In genomic region chr10:87871863-87872647, GRCm38 (mm10) we compare ENCODE assay signal across 14 mouse cellular contexts. TPM values are rescaled to one million over a fixed set of nuclear protein-coding genes. Genes with fewer than 3 reads are reported as not detected.
DNase-seq lines count a peak whose midpoint lies in the region; ATAC-seq lines count a peak whose summit lies in the region.
"Had no signal": no experiment of that assay in that cellular context is flagged by ENCODE, and none has a peak within 500 bp of the region (broad histone marks: within the 10 kb centered on the region; RNA-seq: fewer than 3 reads in every experiment).

No protein-coding gene starts in this region.

- intact Hi-C loops in heart, postnatal 25 days (cut with DNase I): no loop called here

- peaks cover 13% of the 10 kb centered on the region; the same call in 1 of the 2 replicates for H3K36me3 ChIP-seq in heart, embryonic 14.5 days (ENCODE audit: control insufficient read depth, insufficient read depth, low read length)
- H3K36me3 ChIP-seq in embryonic facial prominence, embryonic 10.5 days (replicated peaks): no peaks in the 10 kb centered on the region

- H3K4me3 ChIP-seq in heart, embryonic 14.5 days (ENCODE audit: control insufficient read depth in 1 of 2, insufficient read depth in 1 of 2, low read depth in 1 of 2, low read length in 2 of 2): no peak overlapping the region
- no peak overlapping the region for H3K4me3 ChIP-seq in embryonic facial prominence, embryonic 10.5 days
- H3K4me3 ChIP-seq: gastrocnemius, adult 2 months had no signal

- ATAC-seq in heart, embryonic 14.5 days (ENCODE audit: insufficient number of reproducible peaks, insufficient read depth, low FRiP score, low read depth): no peak
- ATAC-seq: midbrain, embryonic 16.5 days had no signal

- peaks cover 6 to 17% of the 10 kb centered on the region in 2 experiments for H3K4me1 ChIP-seq in heart, embryonic 14.5 days (ENCODE audit: control insufficient read depth in 2 of 2, insufficient read depth in 2 of 2, low read length in 2 of 2)
- H3K4me1 ChIP-seq in embryonic facial prominence, embryonic 10.5 days: peaks cover 50% of the 10 kb centered on the region

- no peaks in the 10 kb centered on the region for H3K9me3 ChIP-seq in heart, embryonic 14.5 days (ENCODE audit: control insufficient read depth, low read length)
- no peaks in the 10 kb centered on the region for H3K9me3 ChIP-seq in embryonic facial prominence, embryonic 10.5 days

- peak overlapping the region; percentile 47 for H3K4me2 ChIP-seq in heart, embryonic 14.5 days (ENCODE audit: low read length)

- 25% methylated on average over 8 of the region's 8 CpGs for WGBS in heart, embryonic 14.5 days
- 36% methylated on average over 8 of the region's 8 CpGs for WGBS in embryonic facial prominence, embryonic 10.5 days

- H3K9ac ChIP-seq in heart, embryonic 14.5 days (ENCODE audit: low read length): no peak overlapping the region

- H3K27me3 ChIP-seq in heart, embryonic 14.5 days (ENCODE audit: control insufficient read depth, insufficient read depth, low read length): no peaks in the 10 kb centered on the region
- H3K27me3 ChIP-seq in embryonic facial prominence, embryonic 10.5 days (replicated peaks; ENCODE audit: low read depth, poor library complexity, severe bottlenecking): no peaks in the 10 kb centered on the region

- H3K27ac ChIP-seq in heart, embryonic 14.5 days (replicated peaks in 1 of 2; ENCODE audit: control insufficient read depth in 1 of 2, insufficient read depth in 1 of 2, low read depth in 2 of 2, low read length in 2 of 2): peak overlapping the region; percentile 53 to 71
- H3K27ac ChIP-seq in embryonic facial prominence, embryonic 10.5 days (replicated peaks): 0 out of 2 replicates have a peak overlapping the region, but pooled peaks have one; percentile 27
- H3K27ac ChIP-seq: gastrocnemius, adult 2 months had no signal

- DNase-seq in heart, postnatal 25 days (ENCODE audit: low spot score): no peak
- peak; percentile 39 for DNase-seq in kidney, postnatal 14 days
- DNase-seq in kidney, postnatal 10 days: no peak
- DNase-seq in Muller cell, postnatal 12 days (ENCODE audit: inconsistent ontology term): peak; percentile 67
- peak; percentile 16 for DNase-seq in embryonic facial prominence, embryonic 10.5 days (ENCODE audit: low spot score)
- no peak for DNase-seq in spleen, postnatal 10 days (ENCODE audit: low spot score in 2 of 2)
- DNase-seq in gastrocnemius, adult 18-20 months (ENCODE audit: low spot score): no peak
- DNase-seq: adrenal gland, adult 8-10 months; cerebellum, postnatal 36 days; gastrocnemius, adult 2 months; left cerebral cortex, postnatal 4 days; lung, adult 18-20 months had no signal

RNA-seq across cellular contexts. Expression of gene Igf1, which starts 14.0 kb away (rescaled TPM):
- 37.1 and 46.9 TPM in 2 replicates for polyA plus RNA-seq in heart, embryonic 14.5 days (2014; fragmentation: Nextera tagmentation; extraction: Ambion mirVana)
- 10 to 100 TPM; 15.8 to 23.0 TPM for total RNA-seq in heart, postnatal 25 days (2021)
- 38.0 and 48.9 TPM in 2 replicates for polyA plus RNA-seq in embryonic facial prominence, embryonic 10.5 days (2016; fragmentation: Nextera tagmentation; extraction: Ambion mirVana)
- 1 to 10 TPM; 6.8 to 9.4 TPM for total RNA-seq in gastrocnemius, adult 18-20 months (2021)

Comparison
In these comparisons a context has a peak if more than half of its experiments do, and no peak if none do; other contexts are left out.
1. DNase-seq: peak in kidney, postnatal 14 days (single experiment), Muller cell, postnatal 12 days (single experiment) and embryonic facial prominence, embryonic 10.5 days (single experiment); none in heart, postnatal 25 days (single experiment), kidney, postnatal 10 days (single experiment), spleen, postnatal 10 days (0 of 2) and gastrocnemius, adult 18-20 months (single experiment).